20 mouse cellular contexts compared by ENCODE assay signal in the genomic region with DNA sequence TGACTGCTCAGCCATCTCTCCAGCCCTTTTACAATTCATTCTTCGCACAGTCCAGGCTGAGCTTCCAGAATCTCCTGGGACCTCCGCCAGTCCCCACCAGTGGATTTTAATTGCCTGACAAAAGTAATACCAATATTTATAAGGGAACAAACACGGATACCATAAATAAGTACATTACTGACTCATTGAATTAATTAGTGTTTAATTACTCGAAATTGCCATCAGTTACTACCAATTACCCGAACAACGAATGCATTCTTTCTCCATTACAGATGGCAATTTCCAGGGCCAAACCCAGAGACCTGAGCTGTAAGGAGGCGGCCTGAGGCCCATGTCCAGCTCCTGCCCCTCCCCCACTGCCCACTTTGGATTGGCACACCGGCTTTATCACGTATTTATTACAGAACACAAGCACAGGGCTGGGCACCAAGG. TPM values are rescaled to one million over a fixed set of nuclear protein-coding genes. Genes with fewer than 3 reads are reported as not detected.
DNase-seq lines count a peak whose midpoint lies in the region; ATAC-seq lines count a peak whose summit lies in the region.
"Had no signal": no experiment of that assay in that cellular context is flagged by ENCODE, and none has a peak within 500 bp of the region (broad histone marks: within the 10 kb centered on the region; RNA-seq: fewer than 3 reads in every experiment).

No protein-coding gene starts in this region.

- no peak overlapping the region for H3K4me3 ChIP-seq in forebrain, embryonic 15.5 days
- no peak overlapping the region for H3K4me3 ChIP-seq in forebrain, embryonic 10.5 days
- no peak overlapping the region for H3K4me3 ChIP-seq in hindbrain, embryonic 14.5 days (replicated peaks; ENCODE audit: low read length)
- H3K4me3 ChIP-seq: embryonic facial prominence, embryonic 15.5 days; heart, embryonic 13.5 days; hindbrain, embryonic 13.5 days; limb, embryonic 12.5 days; liver, embryonic 12.5 days; megakaryocyte, embryonic 14.5 days; midbrain, embryonic 15.5 days; neural tube, embryonic 15.5 days had no signal

- no peak overlapping the region for H3K9ac ChIP-seq in forebrain, embryonic 15.5 days (replicated peaks)
- no peak overlapping the region for H3K9ac ChIP-seq in hindbrain, embryonic 14.5 days
- H3K9ac ChIP-seq: embryonic facial prominence, embryonic 15.5 days; heart, embryonic 13.5 days; hindbrain, embryonic 13.5 days; limb, embryonic 12.5 days; liver, embryonic 12.5 days; midbrain, embryonic 15.5 days; neural tube, embryonic 15.5 days had no signal

- 41% methylated on average over 9 of the region's 9 CpGs for WGBS in forebrain, embryonic 15.5 days
- WGBS in forebrain, embryonic 10.5 days: 87% methylated on average over 9 of the region's 9 CpGs
- 61% methylated on average over 9 of the region's 9 CpGs for WGBS in hindbrain, embryonic 14.5 days

- no peak overlapping the region for H3K27ac ChIP-seq in forebrain, embryonic 15.5 days (replicated peaks)
- no peak overlapping the region for H3K27ac ChIP-seq in forebrain, embryonic 10.5 days
- H3K27ac ChIP-seq in hindbrain, embryonic 14.5 days: no peak overlapping the region
- H3K27ac ChIP-seq: embryonic facial prominence, embryonic 15.5 days; heart, embryonic 13.5 days; hindbrain, embryonic 13.5 days; kidney, postnatal 0 days; limb, embryonic 12.5 days; liver, embryonic 12.5 days; midbrain, embryonic 15.5 days; neural tube, embryonic 15.5 days had no signal

- peak; percentile 72 for ATAC-seq in forebrain, embryonic 15.5 days (replicated peaks)
- no peak for ATAC-seq in hindbrain, embryonic 14.5 days (ENCODE audit: low FRiP score)
- ATAC-seq: liver, embryonic 12.5 days; midbrain, embryonic 15.5 days; Patski had no signal

- no peaks in the 10 kb centered on the region for H3K36me3 ChIP-seq in forebrain, embryonic 15.5 days
- no peaks in the 10 kb centered on the region for H3K36me3 ChIP-seq in forebrain, embryonic 10.5 days (replicated peaks)
- H3K36me3 ChIP-seq in hindbrain, embryonic 14.5 days (replicated peaks; ENCODE audit: control insufficient read depth, insufficient read depth): no peaks in the 10 kb centered on the region
- H3K36me3 ChIP-seq: embryonic facial prominence, embryonic 15.5 days; heart, embryonic 13.5 days; hindbrain, embryonic 13.5 days; limb, embryonic 12.5 days; liver, embryonic 12.5 days; midbrain, embryonic 15.5 days; neural tube, embryonic 15.5 days had no signal

- H3K9me3 ChIP-seq in forebrain, embryonic 15.5 days: no peaks in the 10 kb centered on the region
- H3K9me3 ChIP-seq in forebrain, embryonic 10.5 days: no peaks in the 10 kb centered on the region
- no peaks in the 10 kb centered on the region for H3K9me3 ChIP-seq in hindbrain, embryonic 14.5 days (ENCODE audit: control insufficient read depth, low read length)
- H3K9me3 ChIP-seq: embryonic facial prominence, embryonic 15.5 days; heart, embryonic 13.5 days; hindbrain, embryonic 13.5 days; liver, embryonic 12.5 days; midbrain, embryonic 15.5 days; neural tube, embryonic 15.5 days had no signal

- H3K27me3 ChIP-seq in forebrain, embryonic 15.5 days: peaks cover 24% of the 10 kb centered on the region; the same call in 1 of the 2 replicates
- H3K27me3 ChIP-seq in forebrain, embryonic 10.5 days (ENCODE audit: poor library complexity, severe bottlenecking): no peaks in the 10 kb centered on the region
- H3K27me3 ChIP-seq in hindbrain, embryonic 14.5 days (ENCODE audit: control insufficient read depth, insufficient read depth, low read length): no peaks in the 10 kb centered on the region
- H3K27me3 ChIP-seq: embryonic facial prominence, embryonic 15.5 days; heart, embryonic 13.5 days; hindbrain, embryonic 13.5 days; midbrain, embryonic 15.5 days; neural tube, embryonic 15.5 days; Patski had no signal

- no peak overlapping the region for H3K4me2 ChIP-seq in forebrain, embryonic 15.5 days (replicated peaks)
- no peak overlapping the region for H3K4me2 ChIP-seq in hindbrain, embryonic 14.5 days (replicated peaks)
- H3K4me2 ChIP-seq: embryonic facial prominence, embryonic 15.5 days; heart, embryonic 13.5 days; hindbrain, embryonic 13.5 days; limb, embryonic 12.5 days; liver, embryonic 12.5 days; midbrain, embryonic 15.5 days; neural tube, embryonic 15.5 days had no signal

- DNase-seq in forebrain, embryonic 10.5 days (ENCODE audit: extremely low spot score, low spot score): no peak
- DNase-seq in retina, postnatal 1 day: peak; percentile 79
- no peak for DNase-seq in retina, embryonic 14.5 days (ENCODE audit: low spot score)
- peak; percentile 79 for DNase-seq in adrenal gland, postnatal 14 days
- no peak for DNase-seq in hindbrain, embryonic 14.5 days (ENCODE audit: low spot score)
- no peak for DNase-seq in frontal cortex, postnatal 14 days (ENCODE audit: low spot score in 2 of 2)
- DNase-seq: cerebellum, postnatal 25 days; heart, adult 11 months; lung, adult 2 months had no signal

- no peaks in the 10 kb centered on the region for H3K4me1 ChIP-seq in forebrain, embryonic 15.5 days
- 0 out of 2 replicates have a peak, but pooled peaks cover 4% of the 10 kb centered on the region for H3K4me1 ChIP-seq in forebrain, embryonic 10.5 days
- no peaks in the 10 kb centered on the region for H3K4me1 ChIP-seq in hindbrain, embryonic 14.5 days (replicated peaks; ENCODE audit: control insufficient read depth, insufficient read depth, low read length)
- H3K4me1 ChIP-seq: embryonic facial prominence, embryonic 15.5 days; heart, embryonic 13.5 days; limb, embryonic 12.5 days; liver, embryonic 12.5 days; megakaryocyte, embryonic 14.5 days; midbrain, embryonic 15.5 days; neural tube, embryonic 15.5 days had no signal

RNA-seq across cellular contexts. Expression of gene Mdga1, which starts 32.5 kb away (rescaled TPM):
- polyA plus RNA-seq in forebrain, embryonic 15.5 days (2015; fragmentation: Nextera tagmentation; extraction: Ambion mirVana): 11.3 and 13.4 TPM in 2 replicates
- 2.3 and 3.0 TPM in 2 replicates for polyA plus RNA-seq in forebrain, embryonic 10.5 days (2016; fragmentation: Nextera tagmentation; extraction: Ambion mirVana)
- 1.3 and 1.8 TPM in 2 replicates for total RNA-seq in adrenal gland, postnatal 14 days (2021)
- 17.0 and 17.6 TPM in 2 replicates for polyA plus RNA-seq in hindbrain, embryonic 14.5 days (2014; fragmentation: Nextera tagmentation; extraction: Ambion mirVana)

Comparison
In these comparisons a context has a peak if more than half of its experiments do, and no peak if none do; other contexts are left out.
1. DNase-seq: peak in retina, postnatal 1 day (single experiment) and adrenal gland, postnatal 14 days (single experiment); none in forebrain, embryonic 10.5 days (single experiment), retina, embryonic 14.5 days (single experiment), hindbrain, embryonic 14.5 days (single experiment) and frontal cortex, postnatal 14 days (0 of 2).